Mouse (Mus musculus) kidney, embryonic 15.5 days (tissue): ENCODE data around the gene Pank2. TPM values are rescaled to one million over a fixed set of nuclear protein-coding genes. Genes with fewer than 3 reads are reported as not detected.
A peak's percentile ranks its signal among the peaks of the same experiment; 100 is the strongest.

Source experiments
- ATAC-seq: fragments of 200-750 bp; cut with Nextera tagmentation; replicated peaks from 2 replicates; pipeline ENCODE4 v1.8.0; 2017; ENCODE audit warnings: moderate TSS enrichment; ENCODE audit not compliant: low FRiP score
- H3K27ac ChIP-seq: fragments of 300-500 bp; sonication (generic); 2 replicates; pipeline ENCODE4 v1.5.1; 2015; ENCODE audit warnings: mild to moderate bottlenecking, inconsistent platforms
- H3K27me3 ChIP-seq: fragments of 300-500 bp; sonication (generic); 2 replicates; pipeline ENCODE4 v1.6.1; 2015; ENCODE audit warnings: inconsistent platforms
- H3K36me3 ChIP-seq: fragments of 300-500 bp; sonication (generic); 2 replicates; pipeline ENCODE4 v1.6.1; 2015; ENCODE audit warnings: inconsistent platforms
- H3K4me1 ChIP-seq: fragments of 300-500 bp; sonication (generic); 2 replicates; pipeline ENCODE4 v1.6.1; 2015; ENCODE audit warnings: inconsistent platforms
- H3K4me2 ChIP-seq: fragments of 300-500 bp; sonication (generic); 2 replicates; pipeline ENCODE4 v1.6.1; 2015; ENCODE audit warnings: moderate library complexity, mild to moderate bottlenecking, inconsistent platforms
- H3K4me3 ChIP-seq: fragments of 300-500 bp; sonication (generic); replicated peaks from 2 replicates; pipeline ENCODE4 v1.5.1; 2015; ENCODE audit warnings: mild to moderate bottlenecking, inconsistent platforms
- H3K9ac ChIP-seq: fragments of 300-500 bp; sonication (generic); 2 replicates; pipeline ENCODE4 v1.6.1; 2015; ENCODE audit warnings: mild to moderate bottlenecking, inconsistent platforms
- H3K9me3 ChIP-seq: fragments of 300-500 bp; sonication (generic); replicated peaks from 2 replicates; pipeline ENCODE4 v1.6.1; 2016; ENCODE audit warnings: inconsistent platforms
- WGBS: fragments of 180-500 bp; shearing (Covaris S2); methylation state at CpG from one replicate; pipeline ENCODE4 v1.1.7; 2015; ENCODE audit warnings: mixed read lengths; 5-methylcytosine and 5-hydroxymethylcytosine counted together
- polyA plus RNA-seq: library from polyadenylated mRNA; unstranded; fragments of >200 nt; fragmentation: Nextera tagmentation; extraction: Ambion mirVana; gene quantifications from 2 replicates; pipeline ENCODE4 v1.2.1, GENCODE M21; 2015

Gene Pank2
- polyA plus RNA-seq, 1 experiment from 2014 or later, result 38.3 TPM

DNA sequence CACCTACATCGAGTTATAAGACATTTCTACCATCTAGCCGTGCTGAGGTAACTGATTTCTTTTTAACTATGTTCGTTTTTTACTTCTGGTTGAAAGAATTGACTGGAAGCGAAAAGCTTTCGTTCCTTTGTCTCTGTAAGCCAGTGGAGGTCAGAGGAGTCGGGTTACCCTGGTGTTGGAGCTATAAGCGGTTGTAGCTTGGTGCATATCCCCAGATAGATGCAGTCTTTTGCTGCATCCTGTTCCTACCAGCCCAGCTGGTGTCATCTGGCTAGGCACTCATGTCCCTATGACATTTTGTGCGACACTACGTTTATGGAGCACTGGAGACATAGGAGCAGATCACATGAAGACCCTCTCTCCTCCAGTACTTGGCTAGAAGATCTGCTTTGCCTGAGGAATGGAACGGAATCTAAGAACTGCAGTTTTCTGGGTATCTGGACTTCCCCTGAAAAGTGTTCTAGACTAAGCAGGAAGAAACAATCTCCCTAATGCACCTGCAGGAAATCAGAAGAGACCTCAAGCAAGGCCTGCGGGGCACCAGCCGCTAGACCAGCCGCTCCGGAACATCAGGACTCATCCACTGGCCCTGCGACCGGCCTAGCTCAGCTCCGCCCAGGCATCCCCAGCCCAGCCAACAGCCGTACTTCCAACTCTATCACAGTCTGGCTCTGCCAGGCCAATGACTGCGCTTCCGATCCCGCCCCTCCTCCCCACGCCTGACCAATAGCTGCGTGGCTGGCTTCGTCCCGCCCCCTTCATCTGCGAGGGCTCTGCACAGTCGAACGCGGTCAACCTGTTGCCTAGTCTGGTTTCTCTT lies 28.8 kb upstream of the Pank2 start, which contains the start of gene Mavs:
Gene Mavs (plus strand): TSS at position 757 of the 820 bp plus-strand sequence.
- 9% methylated on average over 29 of the region's 29 CpGs for WGBS
- Histone ChIP-seq H3K9ac (peak within 1 kb of the TSS; percentile 68), H3K27me3 (no peaks in the 10 kb centered on the region), H3K4me3 (peak within 1 kb of the TSS; percentile 74), H3K36me3 (peaks cover 20% of the 10 kb centered on the region; the same call in 1 of the 2 replicates), H3K9me3 (no peaks in the 10 kb centered on the region), H3K4me1 (peaks cover 34% of the 10 kb centered on the region), H3K4me2 (peak within 1 kb of the TSS; percentile 86), H3K27ac (peak within 1 kb of the TSS; percentile 91)
- peak; percentile 100 for ATAC-seq

DNA sequence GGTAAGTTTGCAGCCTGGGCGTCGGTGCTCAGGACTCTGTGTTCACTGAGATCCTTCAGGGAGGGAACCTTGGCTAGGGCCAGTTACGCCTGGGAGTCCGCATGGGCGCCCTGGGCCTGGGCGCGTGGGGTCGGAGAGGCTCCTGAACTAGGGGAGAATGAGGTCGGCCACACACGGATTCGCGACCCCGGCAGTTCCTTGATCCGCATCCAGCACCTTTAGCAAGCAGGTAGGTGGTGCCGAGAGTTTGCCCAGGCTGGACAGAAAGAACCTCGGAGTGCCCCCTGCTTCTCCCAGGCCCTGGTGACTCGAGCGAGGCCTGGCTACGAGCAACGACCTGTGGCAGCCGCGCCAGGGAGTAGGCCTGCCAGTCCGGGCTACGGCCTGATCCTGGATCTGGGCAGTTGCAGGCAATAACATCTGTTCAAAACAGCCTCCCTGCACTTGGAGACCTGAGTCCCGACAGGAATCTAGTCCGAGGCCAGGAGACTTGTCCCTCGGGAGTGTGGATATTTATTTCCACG lies 28.1 kb upstream of the Pank2 start:
- Histone ChIP-seq H3K9me3 (no peaks in the 10 kb centered on the region), H3K27me3 (no peaks in the 10 kb centered on the region), H3K27ac (peak overlapping the region; percentile 91), H3K4me1 (peaks cover 34% of the 10 kb centered on the region), H3K4me2 (peak overlapping the region; percentile 86), H3K9ac (peak overlapping the region; percentile 68), H3K4me3 (peak overlapping the region; percentile 74), H3K36me3 (peaks cover 26% of the 10 kb centered on the region)
- peak; percentile 38 for ATAC-seq
- WGBS, result 4% methylated on average over 28 of the region's 28 CpGs

DNA sequence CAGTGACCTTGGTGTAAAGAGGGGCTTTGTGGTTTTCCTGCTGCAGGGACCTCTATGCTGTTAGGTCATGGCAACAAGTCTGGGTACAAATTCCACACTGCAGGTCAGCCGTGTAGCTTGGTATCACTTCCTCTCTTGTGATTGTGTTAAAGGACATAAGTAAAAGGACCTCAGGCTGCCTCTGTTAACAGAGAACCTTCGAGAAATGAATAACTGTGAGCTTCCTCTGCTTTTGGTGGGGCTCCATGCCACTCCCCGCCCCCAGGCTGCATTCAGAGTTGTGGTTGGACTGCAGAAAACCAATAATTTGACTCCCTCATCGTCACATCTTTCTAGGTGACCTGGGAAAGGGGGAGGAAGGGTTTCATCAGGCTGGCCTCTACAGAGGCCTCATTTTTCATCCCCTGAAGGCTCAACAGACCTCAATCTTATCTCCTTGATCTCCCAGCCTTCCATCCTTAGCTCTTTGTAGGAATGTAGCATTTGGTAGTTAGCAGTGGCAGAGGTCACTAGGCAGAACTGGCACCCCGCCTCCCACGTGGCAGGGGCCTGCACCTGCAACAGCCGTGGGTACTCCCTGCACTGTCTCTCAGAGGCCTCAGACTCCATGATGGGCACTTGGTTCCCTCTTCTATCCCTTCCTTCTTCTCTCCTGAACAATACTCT lies 27.2 kb upstream of the Pank2 start:
- Histone ChIP-seq H3K4me1 (peaks cover 34% of the 10 kb centered on the region), H3K27me3 (no peaks in the 10 kb centered on the region), H3K4me3 (peak overlapping the region; percentile 74), H3K36me3 (peaks cover 33% of the 10 kb centered on the region), H3K9me3 (no peaks in the 10 kb centered on the region), H3K27ac (peak overlapping the region; percentile 91), H3K9ac (peak overlapping the region; percentile 68), H3K4me2 (peak overlapping the region; percentile 86)
- WGBS, result 44% methylated on average over 7 of the region's 7 CpGs
- no peak for ATAC-seq

DNA sequence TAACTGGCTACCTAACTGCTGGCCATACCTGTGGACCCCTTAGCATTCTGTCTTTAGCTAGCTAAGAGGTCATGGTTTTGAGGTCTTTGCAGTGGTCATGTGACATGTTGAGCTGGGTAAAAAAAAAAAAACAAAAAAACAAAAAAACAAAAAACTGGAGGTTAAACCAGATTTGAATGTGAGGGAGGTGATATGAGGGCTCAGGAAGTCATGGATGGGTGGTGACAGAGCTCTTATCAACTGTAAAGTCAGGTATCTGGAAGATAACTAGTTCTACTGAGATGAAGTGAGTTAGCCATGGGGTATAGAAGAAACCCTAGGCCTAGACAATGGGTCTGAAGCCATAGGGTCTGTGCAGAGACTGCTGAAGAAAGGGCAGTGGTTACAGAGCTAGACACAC lies 20.1 kb upstream of the Pank2 start:
- Histone ChIP-seq H3K36me3 (peaks cover 97% of the 10 kb centered on the region), H3K27me3 (no peaks in the 10 kb centered on the region), H3K4me3 (no peak overlapping the region), H3K9ac (no peak overlapping the region), H3K4me1 (no peaks in the 10 kb centered on the region), H3K27ac (no peak overlapping the region), H3K9me3 (no peaks in the 10 kb centered on the region), H3K4me2 (no peak overlapping the region)
- ATAC-seq, result no peak

DNA sequence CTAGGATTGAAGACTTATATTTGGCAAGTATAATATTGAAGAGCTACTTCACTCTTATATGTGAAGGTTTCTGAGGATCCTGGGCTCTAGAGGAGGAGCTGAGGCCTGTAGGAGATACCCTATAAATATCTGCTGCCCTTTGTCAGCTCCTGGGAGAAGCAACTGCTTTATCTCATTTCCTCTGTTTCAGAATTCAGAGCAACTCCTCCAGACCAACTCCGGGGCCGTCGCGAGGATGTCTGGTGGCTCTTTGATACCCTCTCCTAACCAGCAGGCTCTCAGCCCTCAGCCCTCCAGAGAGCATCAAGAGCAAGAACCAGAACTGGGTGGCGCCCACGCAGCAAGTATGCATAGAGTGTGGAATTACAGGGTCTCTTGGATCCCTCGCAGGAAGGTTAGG lies 19.4 kb upstream of the Pank2 start:
- Histone ChIP-seq H3K36me3 (peaks cover 97% of the 10 kb centered on the region), H3K27me3 (no peaks in the 10 kb centered on the region), H3K4me3 (no peak overlapping the region), H3K4me1 (no peaks in the 10 kb centered on the region), H3K4me2 (no peak overlapping the region), H3K27ac (no peak overlapping the region), H3K9me3 (no peaks in the 10 kb centered on the region), H3K9ac (no peak overlapping the region)
- WGBS, result 75% methylated on average over 7 of the region's 7 CpGs
- ATAC-seq, result no peak

DNA sequence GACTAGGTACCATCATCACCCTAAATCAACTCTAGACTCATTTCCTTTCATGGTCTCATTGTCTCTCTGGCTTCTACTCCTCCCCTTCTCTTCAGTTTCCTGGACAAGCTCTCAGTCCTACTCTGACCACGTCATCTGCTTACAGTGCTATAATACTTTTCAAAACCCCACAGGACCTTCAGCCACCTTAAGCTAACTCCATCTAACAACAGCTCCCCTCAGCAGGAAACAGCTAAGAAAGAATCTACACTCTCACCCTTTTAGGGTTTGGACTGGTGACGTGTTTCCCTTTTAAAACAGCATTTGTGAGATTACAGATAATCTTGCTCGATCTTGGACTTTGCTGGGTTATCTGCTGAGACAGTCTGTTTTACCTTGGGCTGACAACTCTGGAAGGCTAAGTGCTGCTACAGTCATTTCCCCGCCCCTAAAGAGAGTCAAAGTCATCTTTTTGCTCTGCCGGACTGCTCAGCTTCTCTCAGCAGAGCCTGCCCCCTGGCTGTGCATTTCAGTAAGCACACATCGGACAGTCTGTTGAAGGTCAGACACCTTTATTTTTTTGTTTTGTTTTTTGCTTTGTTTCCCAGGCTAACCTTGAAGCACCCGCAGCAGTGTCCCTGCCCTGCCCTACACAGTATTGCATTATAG lies 8.5 kb upstream of the Pank2 start:
- no peaks in the 10 kb centered on the region for H3K9me3 ChIP-seq
- no peaks in the 10 kb centered on the region for H3K27me3 ChIP-seq
- H3K4me3 ChIP-seq, result no peak overlapping the region
- H3K4me2 ChIP-seq, result peak overlapping the region; percentile 41
- WGBS, result 14% methylated on average over 7 of the region's 7 CpGs
- peak overlapping the region; percentile 82 for H3K27ac ChIP-seq
- peaks cover 8% of the 10 kb centered on the region; the same call in 1 of the 2 replicates for H3K36me3 ChIP-seq
- no peak overlapping the region for H3K9ac ChIP-seq
- H3K4me1 ChIP-seq, result peaks cover 16% of the 10 kb centered on the region
- ATAC-seq, result peak; percentile 89

DNA sequence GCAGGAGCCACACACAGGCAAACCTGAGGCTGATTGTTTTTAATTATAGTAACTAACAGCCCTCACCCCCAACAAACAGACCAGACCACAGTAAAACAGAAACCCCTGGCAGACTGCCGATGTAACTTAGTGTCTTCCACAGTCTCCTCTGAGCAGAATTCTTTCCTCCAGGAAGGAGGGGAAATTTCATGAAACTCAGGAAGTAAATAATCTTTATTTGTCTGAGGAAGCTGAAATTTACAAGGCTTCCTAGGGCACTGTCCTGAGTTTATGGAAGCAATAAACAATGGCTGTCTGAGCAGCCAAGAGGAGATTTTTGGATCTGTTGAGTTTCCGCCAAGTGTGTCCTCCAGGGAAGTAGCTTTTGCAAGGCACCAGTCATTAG lies 8.0 kb upstream of the Pank2 start:
- Histone ChIP-seq H3K4me3 (no peak overlapping the region), H3K9me3 (no peaks in the 10 kb centered on the region), H3K27me3 (no peaks in the 10 kb centered on the region), H3K4me1 (peaks cover 16% of the 10 kb centered on the region), H3K4me2 (peak overlapping the region; percentile 41), H3K9ac (no peak overlapping the region), H3K36me3 (peaks cover 3% of the 10 kb centered on the region; the same call in 1 of the 2 replicates), H3K27ac (peak overlapping the region; percentile 82)
- 38% methylated on average over 2 of the region's 2 CpGs for WGBS
- ATAC-seq, result peak; percentile 57; the same call in 1 of the 2 replicates

DNA sequence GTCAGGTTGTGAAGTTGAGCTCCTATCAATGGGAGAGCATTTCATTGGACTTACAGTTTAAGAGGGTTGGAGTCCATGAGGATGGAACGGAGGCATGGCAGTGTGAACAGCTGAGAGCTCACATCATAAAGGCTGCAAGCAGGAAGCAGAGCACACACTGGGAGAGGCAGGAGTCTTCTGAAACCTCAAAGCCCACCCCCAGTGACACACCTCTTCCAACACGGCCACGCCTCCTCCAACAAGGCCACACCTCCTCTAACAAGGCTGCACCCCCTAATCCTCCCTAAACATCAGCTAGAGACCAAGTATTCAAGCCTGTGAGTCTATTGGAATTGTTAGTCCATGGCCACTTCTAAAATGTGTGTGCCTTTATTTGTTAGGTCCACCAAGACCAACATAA lies 6.6 kb upstream of the Pank2 start:
- H3K4me2 ChIP-seq, result no peak overlapping the region
- 71% methylated on average over 3 of the region's 3 CpGs for WGBS
- no peaks in the 10 kb centered on the region for H3K36me3 ChIP-seq
- no peak overlapping the region for H3K9ac ChIP-seq
- no peak overlapping the region for H3K4me3 ChIP-seq
- ATAC-seq, result no peak
- no peaks in the 10 kb centered on the region for H3K9me3 ChIP-seq
- H3K27me3 ChIP-seq, result no peaks in the 10 kb centered on the region
- H3K27ac ChIP-seq, result no peak overlapping the region
- H3K4me1 ChIP-seq, result peaks cover 18% of the 10 kb centered on the region

DNA sequence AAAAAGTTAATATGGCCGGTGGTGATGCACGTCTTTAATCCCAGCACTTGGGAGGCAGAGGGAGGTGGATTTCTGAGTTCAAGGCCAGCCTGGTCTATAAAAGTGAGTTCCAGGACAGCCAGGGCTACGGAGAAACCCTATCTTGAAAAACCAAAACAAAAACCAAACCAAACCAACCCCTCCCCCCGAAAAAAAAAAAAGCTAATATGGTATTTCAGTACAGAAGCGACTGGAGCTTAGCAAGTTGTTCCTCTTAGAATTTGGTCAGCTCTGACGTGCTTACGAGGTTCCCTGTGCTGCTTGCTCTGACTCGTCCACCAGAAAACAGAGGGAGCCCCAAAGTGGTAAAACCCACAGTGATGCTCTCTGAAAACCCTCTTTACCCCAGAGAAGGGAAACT lies 3.6 kb upstream of the Pank2 start:
- H3K4me3 ChIP-seq, result no peak overlapping the region
- peaks cover 15% of the 10 kb centered on the region for H3K4me1 ChIP-seq
- H3K9me3 ChIP-seq, result no peaks in the 10 kb centered on the region
- H3K27me3 ChIP-seq, result no peaks in the 10 kb centered on the region
- ATAC-seq, result no peak
- no peak overlapping the region for H3K9ac ChIP-seq
- no peak overlapping the region for H3K4me2 ChIP-seq
- no peaks in the 10 kb centered on the region for H3K36me3 ChIP-seq
- H3K27ac ChIP-seq, result no peak overlapping the region
- 76% methylated on average over 8 of the region's 8 CpGs for WGBS

DNA sequence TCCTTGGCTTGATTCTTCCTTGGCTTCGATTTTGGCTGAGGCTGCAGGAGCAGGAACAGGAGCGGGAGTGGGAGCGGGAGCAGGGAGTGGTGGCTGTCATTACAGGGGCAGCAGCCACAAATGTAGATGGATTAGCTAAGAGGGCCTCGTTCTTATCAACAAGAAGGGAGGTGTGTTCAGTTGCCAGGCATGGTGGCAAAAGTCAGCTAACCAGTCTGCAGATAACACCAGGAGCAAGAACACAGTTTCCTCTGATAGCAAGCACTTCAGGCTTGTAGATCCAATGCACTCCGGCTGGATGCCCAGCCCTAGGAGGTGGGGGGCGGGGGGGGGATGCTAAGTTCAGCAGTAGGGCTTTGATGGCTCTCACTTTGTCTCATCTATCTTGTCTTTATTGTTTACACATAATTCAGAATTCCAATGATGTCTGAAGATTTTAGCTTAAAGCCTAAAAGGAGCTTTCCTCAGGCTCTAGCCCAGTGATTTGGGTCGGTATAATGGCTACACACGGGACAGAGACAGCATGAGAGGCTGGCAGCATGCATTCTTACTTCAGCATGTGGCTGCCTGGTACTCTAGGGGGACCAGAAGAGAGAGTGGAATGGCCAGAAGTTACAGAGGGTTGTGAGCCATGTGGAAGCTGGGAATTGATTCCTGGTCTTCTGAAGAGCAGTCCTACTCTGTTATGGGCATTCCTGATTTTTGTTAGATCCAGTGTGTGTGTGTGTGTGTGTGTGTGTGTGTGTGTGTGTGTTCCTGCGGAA lies 1.6 kb upstream of the Pank2 start:
- ATAC-seq, result no peak
- Histone ChIP-seq H3K4me2 (peak overlapping the region; percentile 78; the same call in 1 of the 2 replicates), H3K27ac (0 out of 2 replicates have a peak overlapping the region, but pooled peaks have one; percentile 99), H3K4me1 (peaks cover 30% of the 10 kb centered on the region), H3K4me3 (no peak overlapping the region), H3K36me3 (no peaks in the 10 kb centered on the region), H3K27me3 (no peaks in the 10 kb centered on the region), H3K9ac (no peak overlapping the region), H3K9me3 (no peaks in the 10 kb centered on the region)
- 62% methylated on average over 9 of the region's 9 CpGs for WGBS

DNA sequence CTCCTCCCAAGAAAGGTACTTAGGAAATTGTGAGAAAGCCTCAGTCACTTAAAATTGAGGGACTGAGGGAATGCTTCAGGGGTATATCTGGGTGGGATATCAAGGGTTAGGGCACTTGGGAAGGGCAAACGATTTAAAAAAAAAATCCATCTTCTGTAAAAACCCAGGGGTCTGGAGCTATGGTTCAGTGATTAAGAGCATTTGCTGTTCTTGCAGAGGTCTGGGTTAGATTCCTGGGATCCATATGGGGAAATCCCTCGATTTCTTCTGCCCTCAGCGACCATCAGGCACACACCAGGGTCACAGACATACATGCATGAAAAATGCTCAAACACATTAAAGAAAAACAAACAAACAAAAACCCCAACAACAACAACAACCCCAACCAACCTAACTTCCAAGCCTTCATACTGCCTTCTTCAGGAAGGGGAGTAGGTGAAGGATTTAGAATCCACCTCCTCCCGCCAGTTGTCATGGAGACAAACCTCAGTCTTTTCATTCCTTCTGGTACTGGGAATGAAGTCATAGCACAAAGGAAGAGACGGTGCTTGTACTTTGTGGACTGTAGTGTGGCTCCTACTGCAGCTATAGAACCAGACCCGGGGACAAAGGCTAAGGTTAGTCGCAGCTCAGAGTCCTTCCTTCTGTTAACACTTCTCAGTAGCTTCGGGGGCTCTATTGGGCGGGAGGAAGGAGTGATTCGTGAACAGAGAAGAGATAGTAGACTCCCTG lies 648 bp upstream of the Pank2 start:
- Histone ChIP-seq H3K27me3 (no peaks in the 10 kb centered on the region), H3K27ac (peak overlapping the region; percentile 99), H3K36me3 (no peaks in the 10 kb centered on the region), H3K9ac (peak overlapping the region; percentile 96), H3K4me2 (peak overlapping the region; percentile 78), H3K4me3 (peak overlapping the region; percentile 80), H3K4me1 (peaks cover 30% of the 10 kb centered on the region), H3K9me3 (no peaks in the 10 kb centered on the region)
- peak; percentile 82 for ATAC-seq
- WGBS, result under 1% methylated on average over 10 of the region's 10 CpGs
